Mouse (Mus musculus) gastrocnemius, postnatal 14 days (tissue): ENCODE results near the gene Map4k1. TPM values are rescaled to one million over a fixed set of nuclear protein-coding genes. Genes with fewer than 3 reads are reported as not detected.

Experiments
- DNase-seq: peaks from one replicate; pipeline ENCODE4 v3.0.0; 2021; ENCODE audit warnings: mixed read lengths
- intact Hi-C: fragments of 180-260 bp; cut with DNase I; formaldehyde crosslinking; loops from one replicate; pipeline ENCODE4 v1.15.1; 2025; ENCODE audit warnings: low total_unique reads
- long read RNA-seq, 2 experiments: library from polyadenylated mRNA; stranded (forward); transcript quantifications; one replicate each; pipeline ENCODE4 v2.0.0; 2021
- total RNA-seq, 2 experiments: library from RNA; stranded (reverse); gene quantifications; 2 replicates each; pipeline ENCODE4 v1.2.3; 2021

The Map4k1 gene
- 1 to 10 TPM in 1 of 2 experiments, under 1 TPM in 1; 0.71 to 1.2 TPM for total RNA-seq
- long read RNA-seq, experiment 1, result 0 reads
- long read RNA-seq, experiment 2, result 0 reads

DNA sequence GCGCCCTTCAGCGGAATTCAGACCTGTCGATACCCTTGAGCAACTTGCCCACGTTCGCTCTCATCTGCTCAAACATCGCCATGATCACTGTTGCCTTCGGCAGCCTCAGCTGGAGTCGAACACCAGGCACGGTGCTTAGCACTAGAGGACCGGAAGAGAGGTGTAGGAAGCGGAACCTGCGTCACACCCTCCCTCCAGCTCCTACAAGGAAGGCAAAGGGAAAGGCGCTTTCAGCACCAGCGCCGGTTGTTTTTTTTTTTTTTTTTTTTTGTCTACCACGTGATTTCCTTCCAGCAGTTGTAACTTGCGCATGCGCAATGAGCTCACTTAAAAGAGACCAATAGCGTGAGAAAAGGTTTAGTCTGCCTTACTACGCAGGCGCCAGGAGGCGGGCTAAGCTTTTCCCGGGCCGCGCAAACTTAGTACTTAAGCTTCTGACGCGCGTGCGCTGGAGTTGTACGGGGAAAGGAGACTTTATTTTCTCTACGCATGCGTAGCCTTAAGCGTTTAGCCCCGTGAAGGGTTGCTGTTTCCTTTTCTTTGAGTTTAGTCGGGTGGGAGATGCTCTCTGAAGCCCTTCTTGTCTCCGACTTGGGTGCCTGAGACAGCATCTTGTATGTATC lies at the start of gene Map4k1, which contains the start of gene Eif3k:
Gene Map4k1 (plus strand): TSS at position 400 of the 623 bp plus-strand sequence.
Gene Eif3k (minus strand): TSS at position 214 of the 623 bp plus-strand sequence.
- intact Hi-C loops, result no loop called here
- peak; percentile 97 for DNase-seq

GRCm38 (mm10) chr7:28932421-28933041 lies 49.3 kb upstream of the Map4k1 start:
- DNase-seq, result peak; percentile 51
- intact Hi-C loops, result no loop called here

- DNase-seq, result no peak
- intact Hi-C loops, result no loop called here
Measured at GRCm38 (mm10) chr7:28933825-28934224, 48.0 kb upstream of the Map4k1 start.

DNA sequence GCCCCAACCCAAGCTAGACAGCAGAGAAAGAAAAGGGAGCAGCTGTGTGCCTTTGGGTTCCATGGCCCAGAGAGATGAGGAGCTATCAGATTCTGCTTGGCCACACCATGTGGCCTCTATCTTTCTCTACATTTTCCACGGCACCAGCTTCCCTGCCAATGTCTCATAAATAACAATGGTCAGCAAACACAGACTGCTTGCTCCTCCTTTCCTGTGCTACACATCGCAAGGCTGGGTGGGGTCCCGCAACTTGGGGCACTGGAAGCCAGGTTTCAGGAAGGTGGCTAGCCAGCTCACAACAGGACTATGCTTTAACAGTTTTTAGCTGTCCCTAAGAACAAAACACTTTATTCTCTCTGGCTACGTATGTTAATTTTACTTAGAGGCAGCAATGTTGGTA lies 45.1 kb upstream of the Map4k1 start:
- DNase-seq, result no peak
- intact Hi-C loops, result no loop called here

DNA sequence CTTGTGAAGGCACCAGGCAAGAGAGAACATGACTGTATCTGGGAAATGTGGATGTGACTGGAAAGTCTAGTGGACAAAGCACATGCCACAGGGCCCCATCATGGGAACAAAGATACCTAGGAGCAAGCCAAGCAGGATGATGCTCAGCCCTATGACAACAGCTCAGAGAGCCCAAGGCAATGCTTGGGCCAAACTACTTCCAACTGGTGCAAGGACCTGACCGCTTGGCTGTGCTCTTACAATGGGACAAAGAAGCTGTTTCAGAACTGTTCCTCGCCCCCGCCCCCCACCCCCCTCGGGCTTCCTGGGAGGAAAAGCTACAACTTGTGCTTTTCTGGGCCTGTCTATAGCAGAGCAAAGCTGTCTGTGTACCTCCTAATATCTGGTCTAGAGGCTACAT lies 43.2 kb upstream of the Map4k1 start:
- no peak for DNase-seq
- intact Hi-C loops, result no loop called here

- DNase-seq, result no peak
- intact Hi-C loops, result no loop called here
Measured at GRCm38 (mm10) chr7:28939418-28940183, 42.2 kb upstream of the Map4k1 start.

DNA sequence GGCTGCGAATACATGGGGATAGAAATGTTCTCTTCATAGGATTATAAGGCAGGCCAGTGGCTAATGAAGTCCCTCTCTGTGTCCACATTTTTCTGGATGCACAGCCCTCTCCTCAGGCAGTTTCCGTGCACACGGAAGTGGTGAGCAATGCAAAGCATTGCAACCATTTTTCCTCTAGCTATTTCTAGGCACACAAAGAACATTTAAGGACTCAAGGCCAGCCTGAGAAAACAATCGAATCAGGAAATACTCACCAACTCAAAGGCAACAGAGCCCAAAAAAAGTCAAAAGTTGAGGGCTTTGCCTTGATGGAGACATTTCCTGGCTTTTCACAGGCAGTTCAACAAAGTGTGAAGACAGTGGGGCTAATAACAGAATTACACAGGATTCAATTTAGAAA lies 40.7 kb upstream of the Map4k1 start:
- DNase-seq, result no peak
- intact Hi-C loops, result no loop called here

DNA sequence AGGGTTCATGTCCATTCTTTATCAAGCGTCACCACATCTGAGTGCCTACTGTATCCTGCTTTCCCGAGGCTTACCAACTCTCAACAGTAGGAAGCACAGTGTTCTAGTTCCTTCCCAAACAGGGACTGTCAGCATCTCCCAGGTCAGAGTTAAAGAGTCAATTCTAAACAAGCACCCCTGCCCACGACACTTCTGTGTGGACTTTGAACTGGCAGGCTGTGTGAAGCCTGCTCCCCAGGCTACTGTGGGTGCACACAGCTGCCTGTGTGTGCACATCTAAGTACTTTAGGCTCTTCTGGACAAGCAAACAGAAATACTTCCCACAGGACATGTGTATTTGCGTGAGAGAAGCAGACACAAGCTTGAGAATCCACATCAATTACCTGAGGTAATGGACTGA lies 40.3 kb upstream of the Map4k1 start:
- no peak for DNase-seq
- intact Hi-C loops, result no loop called here

DNA sequence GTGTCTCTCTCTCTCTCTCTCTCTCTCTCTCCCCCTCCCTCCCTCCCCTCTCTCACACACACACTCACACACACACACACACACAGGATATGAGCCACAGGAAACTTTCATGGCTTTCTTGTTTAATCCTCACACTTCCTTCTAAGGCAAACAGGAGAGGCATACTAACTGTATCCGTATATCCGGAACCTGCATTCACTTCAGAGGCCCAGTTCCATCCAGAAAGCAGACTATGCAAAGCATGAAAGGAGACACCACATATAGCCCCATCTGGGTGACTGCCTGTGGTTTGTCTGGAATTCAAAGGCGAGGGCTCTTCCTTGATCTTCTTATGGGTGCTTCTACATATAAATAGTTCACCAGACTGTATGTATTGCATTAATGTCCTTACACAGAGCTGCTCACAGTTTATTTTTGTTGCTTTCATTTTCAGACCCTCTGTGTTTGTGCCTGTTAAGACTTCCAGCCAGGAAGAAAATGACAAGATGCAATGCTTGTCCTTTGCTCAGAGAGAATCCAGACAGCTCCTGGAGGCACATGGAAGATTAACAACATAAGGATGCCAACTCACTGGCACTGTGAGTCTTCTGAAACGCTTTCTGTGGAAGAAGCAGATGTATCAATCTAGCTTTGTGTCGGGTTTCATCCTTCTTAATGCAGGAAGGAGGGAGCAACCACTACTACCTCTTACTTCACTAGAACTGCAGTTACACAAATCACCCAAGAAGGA lies 38.2 kb upstream of the Map4k1 start:
- intact Hi-C loops, result no loop called here
- DNase-seq, result no peak

DNA sequence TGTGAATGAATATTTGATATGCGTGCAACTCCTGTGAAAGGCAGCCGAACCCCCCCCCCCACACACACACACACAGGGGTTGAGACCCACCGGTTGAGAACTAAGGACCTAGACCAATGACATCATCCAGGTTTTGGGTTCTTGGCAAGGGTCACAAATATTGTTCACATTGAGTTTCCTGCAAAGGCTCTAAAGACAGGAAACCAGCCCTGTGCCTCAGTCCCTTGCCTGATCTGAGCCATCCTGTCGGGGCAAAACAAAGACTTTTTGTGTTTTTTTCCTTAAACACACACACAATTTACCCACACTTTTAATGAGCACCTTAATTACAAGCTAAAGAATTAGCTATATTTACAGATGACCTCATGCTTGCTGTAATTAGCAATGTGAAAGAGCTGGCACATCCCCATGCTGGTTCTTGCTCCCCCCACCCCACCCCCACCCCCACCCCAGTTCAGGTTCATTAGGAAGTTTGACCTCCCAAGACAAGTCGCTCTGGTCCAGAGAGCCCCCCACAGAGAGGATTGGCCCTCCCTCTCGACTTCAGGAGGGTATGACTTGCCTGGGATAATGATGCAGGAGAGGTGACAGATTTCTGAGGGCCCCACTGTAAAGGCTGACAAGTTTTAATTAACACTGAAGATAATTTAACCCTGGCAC lies 37.0 kb upstream of the Map4k1 start:
- intact Hi-C loops, result no loop called here

GRCm38 (mm10) chr7:28945416-28946270 lies 36.2 kb upstream of the Map4k1 start:
- intact Hi-C loops, result no loop called here
- no peak for DNase-seq

More for the DNA sequence above, 37.0 kb upstream of the Map4k1 start:
- no peak for DNase-seq

DNA sequence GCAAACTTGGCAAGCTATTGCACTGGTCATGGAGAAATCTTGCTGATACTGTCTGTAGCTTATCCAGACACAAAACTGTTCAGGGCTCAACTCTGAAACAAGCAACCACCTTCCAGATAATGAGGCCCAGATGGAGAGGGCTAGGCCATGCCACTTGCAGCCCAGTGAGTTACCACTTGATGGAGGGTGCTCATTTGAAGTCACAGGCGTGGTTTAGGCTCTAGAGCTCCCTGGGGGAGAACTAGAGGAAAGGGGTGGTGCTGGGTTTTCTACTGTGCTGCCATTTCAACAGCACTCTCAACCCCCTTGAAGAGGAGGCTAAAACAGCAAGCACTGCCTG lies 35.6 kb upstream of the Map4k1 start:
- no peak for DNase-seq
- intact Hi-C loops, result no loop called here

DNA sequence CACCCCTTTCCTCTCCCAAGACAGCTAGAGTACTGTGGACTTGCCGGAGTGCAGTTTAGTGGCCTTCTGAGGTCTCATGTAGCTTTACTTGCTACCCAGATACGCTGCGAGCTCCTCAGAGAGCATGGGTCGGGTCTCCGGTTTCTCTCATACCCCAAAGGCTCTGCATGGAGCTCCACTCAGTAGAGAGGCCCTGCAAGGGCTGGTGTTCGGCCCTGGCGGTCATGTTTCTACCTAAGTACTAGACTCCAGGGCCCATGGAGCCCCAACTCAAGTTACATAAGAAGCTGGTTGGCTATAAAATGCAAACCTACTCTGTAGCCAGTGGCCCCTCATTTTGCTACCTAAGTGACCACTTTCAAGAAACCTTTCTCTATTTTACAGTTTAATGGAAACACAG lies 33.1 kb upstream of the Map4k1 start:
- intact Hi-C loops, result no loop called here
- no peak for DNase-seq

- intact Hi-C loops, result no loop called here
- no peak for DNase-seq
Measured at GRCm38 (mm10) chr7:28949298-28949697, 32.6 kb upstream of the Map4k1 start.

DNA sequence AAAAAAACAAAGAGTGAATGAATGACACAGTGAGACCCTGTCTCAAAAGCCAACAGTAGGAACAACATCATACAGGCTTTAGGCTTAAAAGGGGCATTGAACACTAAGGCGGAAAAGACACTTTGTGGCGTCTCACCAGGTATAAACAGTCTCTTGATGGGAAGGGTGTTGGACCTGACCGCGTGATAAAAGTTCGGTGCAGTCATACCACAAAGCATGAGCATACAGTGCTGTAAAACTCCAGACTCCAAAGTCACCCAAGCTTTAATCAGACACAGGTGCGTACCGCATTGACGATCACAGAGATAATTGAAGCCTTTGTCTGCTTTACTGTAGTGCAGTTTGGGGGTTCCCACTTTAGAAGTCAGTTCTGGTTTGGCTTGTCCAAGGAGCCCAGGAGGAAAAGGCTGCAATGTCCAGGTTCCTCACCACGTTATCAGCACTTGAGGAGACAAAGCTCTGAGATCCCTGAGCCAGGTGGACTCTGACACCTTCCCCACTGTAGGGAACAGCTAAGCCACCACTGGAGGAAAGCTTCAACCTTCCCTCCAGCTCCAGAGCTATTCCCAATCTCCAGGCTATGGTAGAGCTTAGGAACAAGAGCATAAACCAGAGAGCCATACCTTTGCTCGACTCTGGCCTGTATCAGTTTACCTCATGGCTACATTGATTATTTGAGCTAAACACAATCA lies 31.4 kb upstream of the Map4k1 start:
- no peak for DNase-seq
- intact Hi-C loops, result no loop called here

GRCm38 (mm10) chr7:28951764-28952163 lies 30.1 kb upstream of the Map4k1 start:
- no peak for DNase-seq
- intact Hi-C loops, result no loop called here

DNA sequence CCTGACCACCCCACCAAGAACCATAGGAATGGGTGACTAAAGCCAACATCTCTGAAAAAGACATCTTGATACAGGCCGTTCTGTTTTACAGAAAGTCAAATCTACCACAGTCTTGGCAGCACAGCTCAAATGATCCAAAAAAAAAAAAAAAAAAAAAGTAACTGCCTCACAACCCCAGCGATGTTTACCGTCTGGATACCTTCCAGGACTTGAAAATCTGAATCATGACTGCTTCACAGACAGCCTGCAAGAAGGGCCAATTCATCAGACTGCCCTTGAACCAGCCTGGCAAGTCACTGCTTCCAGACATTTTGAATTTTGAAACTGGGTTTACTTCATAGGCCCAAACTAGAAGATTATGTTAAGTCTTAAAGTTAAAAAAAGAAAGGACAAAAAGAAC lies 29.1 kb upstream of the Map4k1 start:
- DNase-seq, result no peak
- intact Hi-C loops, result no loop called here
